Mouse (Mus musculus): ENCODE data around the gene Gm13101.
"Not testable (repeated sequence)": the region's sequence is repeated elsewhere in the genome, so short reads cannot be mapped to it uniquely, and the experiment has no call there.

- not testable (repeated sequence) for TF ChIP-seq GATA1 (IDR thresholded peaks at IDR 0.05; ENCODE audit: borderline replicate concordance, low read length); FLI1 (IDR thresholded peaks at IDR 0.05; ENCODE audit: low read length)
These were observed 19.0 kb upstream of the Gm13101 start for GRCm38 (mm10) chr4:143985733-143986132.

Data from megakaryocyte, embryonic 14.5 days (primary cell).